Mouse (Mus musculus) layer of hippocampus, postnatal 25 days (tissue): Measurements from ENCODE around the gene Ifnab. TPM values are rescaled to one million over a fixed set of nuclear protein-coding genes. Genes with fewer than 3 reads are reported as not detected.
A peak's percentile ranks its signal among the peaks of the same experiment; 100 is the strongest.

Experiments used
- DNase-seq, 2 experiments: peaks; one replicate each; pipeline ENCODE4 v3.0.0; 2022; ENCODE audit warnings: mixed read lengths in 2 of 2, low spot score in 1 of 2; ENCODE audit errors: extremely low spot score in 1 of 2
- total RNA-seq, 2 experiments: library from RNA; stranded (reverse); gene quantifications; 2 replicates each; pipeline ENCODE4 v1.2.3; 2021

Gene Ifnab
- total RNA-seq, 2 experiments from 2014 or later, result not detected

DNA sequence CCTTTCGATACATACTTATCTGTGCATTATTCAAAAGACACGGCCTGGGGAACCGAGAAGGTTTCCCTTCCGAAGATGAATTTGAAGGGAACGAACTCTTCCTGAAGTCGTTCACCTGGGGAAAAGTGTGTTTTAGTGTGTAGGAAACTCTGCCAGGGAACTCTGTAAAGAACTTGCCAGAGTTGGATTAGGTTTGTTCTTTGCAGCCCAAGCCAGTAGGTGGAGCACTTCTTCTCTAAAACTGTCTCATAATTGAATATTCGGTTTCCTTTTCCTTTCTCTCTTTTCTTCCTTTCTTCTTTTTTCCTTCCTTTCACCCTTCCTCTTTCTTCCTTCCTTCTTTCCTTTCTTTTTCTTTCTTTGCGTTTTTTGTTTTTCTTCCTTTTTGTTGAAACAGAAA lies 10.8 kb downstream of the Ifnab start:
- peak in 1 of 2 experiments; percentile 38 for DNase-seq

DNA sequence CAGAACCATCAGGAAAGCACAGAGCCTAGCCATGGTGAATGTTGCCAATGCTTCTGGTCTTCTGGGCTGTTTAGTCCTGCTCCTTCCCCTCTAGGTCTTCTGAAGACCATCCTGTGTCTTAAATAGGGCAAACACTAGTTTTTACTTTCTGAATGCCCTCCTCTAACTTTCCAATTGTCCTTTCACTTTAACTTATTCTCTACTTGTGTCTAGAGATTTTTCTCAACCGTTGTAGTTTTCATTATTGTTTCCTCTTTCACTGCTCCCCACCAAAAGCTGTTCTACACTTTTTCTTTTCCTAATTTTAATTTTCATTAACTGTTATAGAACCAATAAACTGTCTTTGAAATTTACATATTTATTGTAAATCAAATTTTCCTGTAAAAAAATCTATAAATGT lies 14.3 kb downstream of the Ifnab start, which contains the start of gene Ifna16:
Gene Ifna16 (minus strand): TSS at position 101 of the 400 bp plus-strand sequence.
- no peak for DNase-seq

DNA sequence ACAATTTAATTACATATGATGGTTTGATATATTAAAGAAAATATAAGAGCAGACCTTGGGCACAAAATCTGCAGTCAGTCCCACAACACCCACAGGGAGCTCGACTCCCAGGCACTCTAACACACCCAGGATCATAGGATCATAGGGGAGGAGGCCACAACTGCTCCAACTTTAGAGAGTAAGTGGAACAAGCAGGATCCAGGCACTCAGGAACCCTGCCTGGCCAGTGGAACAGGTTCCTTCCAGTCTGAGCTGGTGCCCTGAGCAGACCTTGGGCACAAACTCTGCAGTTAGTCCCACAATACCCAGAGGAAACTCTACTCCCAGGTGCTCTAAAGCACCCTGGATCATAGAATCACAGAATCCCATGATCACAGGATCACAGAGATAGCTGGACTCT lies 35.7 kb downstream of the Ifnab start:
- DNase-seq, result no peak

DNA sequence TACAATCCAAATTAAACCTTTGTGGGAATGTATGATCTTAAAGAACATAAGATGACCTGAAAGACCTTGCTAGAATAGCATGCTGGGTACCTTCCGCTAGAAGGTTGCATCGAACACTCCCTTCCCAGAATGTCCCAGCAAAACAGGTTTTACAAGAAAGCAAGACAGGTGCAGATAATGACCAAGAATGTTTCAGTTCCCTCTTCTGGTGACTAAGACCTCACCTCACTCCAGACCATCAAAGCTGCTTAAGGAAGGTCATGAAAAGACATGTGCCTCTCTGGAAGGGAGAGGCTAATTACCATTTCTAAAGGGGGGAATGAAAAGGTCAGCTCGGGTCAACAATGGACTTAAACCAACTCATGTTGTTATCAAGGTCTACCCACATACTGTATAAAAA lies 37.5 kb downstream of the Ifnab start:
- no peak for DNase-seq

DNA sequence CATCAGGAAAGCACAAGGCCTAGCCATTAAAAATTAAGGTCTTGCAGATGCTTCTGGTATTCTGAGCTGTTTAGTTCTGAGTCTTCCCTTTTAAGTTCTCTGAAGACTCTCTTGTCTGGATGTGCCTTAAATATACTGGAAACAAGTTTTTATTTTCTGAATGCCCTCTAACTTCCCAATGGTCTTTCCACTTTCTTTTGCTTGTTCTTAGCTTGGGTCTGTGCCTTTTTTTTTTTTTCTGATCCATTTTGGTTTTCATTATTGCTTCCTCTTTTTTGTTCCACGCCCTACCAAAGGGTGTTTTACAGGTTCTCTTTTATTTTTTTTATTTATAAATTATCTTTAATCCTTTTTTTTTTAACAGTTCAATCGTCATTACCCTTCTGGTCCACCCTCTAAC lies 46.8 kb downstream of the Ifnab start, which contains the start of gene Ifna13:
Gene Ifna13 (minus strand): TSS at position 101 of the 400 bp plus-strand sequence.
- no peak for DNase-seq

DNA sequence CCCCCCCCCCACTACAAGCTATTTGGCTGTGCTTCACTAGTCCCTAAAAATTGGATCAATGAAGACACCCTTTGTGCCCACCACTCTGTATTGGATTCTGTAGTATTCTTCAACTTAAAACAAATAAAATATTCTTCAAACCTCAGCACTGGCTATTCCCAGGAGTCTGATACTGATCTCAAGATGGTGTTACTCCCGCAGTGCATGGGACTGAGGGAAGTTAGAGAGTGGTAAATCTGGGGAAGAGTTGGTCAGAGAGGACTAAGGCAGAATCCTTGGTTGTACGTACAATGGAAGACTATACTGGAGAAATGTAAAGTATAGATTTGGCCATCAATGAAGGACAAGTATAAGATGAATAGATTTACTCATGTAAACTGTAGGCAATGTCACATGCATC lies 48.6 kb downstream of the Ifnab start:
- DNase-seq, result no peak

DNA sequence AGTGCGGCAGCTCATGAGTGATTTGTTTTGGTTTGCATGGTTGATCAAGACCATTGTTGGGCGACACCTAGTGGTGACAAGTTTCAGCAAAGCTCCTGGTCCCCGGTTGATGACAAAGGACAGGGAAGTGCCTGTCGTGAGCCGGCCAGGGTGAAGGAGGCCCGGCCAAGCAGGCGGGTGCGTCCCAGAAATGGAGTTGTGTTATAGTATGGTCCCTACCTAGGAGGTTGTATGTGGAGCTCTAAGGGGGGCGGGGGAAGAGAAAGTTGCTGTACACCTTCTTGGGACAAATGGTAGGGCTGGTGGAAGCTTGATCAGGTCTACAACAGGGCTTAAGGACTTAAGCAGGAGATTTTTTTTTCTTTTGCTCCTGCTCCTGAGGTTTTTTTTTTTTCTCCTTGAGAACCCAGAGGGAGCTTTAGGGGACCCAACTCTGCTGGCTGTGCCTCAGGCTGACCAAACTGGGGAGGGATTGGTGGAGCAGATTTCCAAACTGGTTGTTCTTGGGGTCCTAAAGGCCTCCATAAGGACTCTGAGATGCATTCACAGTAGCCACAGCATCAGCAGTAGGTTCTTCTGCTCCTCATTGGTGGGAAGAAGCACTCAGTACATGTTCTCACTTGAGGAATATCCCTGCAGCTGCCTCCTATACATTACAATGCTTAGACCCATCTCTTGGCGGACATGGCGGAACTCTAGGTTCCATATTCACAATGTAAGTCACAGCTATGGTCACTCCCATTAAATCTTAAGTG lies 49.9 kb downstream of the Ifnab start:
- DNase-seq, result peak; percentile 89 to 100

DNA sequence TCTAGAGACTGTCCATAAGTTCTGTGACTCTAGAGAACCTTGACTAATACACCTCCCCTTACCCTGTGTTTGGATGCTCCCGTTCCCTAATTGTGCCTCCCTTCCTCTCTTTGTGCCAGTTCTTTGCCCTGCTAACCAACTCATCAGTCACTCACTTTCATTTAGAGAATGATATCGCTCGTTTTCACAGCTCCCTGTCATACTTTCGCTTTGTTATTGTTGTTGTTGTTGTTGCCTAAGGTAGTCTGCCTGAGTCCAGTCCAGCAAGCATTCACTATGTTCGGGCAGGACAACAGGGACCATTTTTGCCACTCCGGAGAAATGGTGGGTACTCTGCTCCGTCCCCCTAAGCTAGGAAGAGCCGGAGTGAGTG lies 50.5 kb downstream of the Ifnab start:
- no peak for DNase-seq

Other genes starting within 250 kb of the Ifnab start
- not detected for gene Ifnb1, start 168.6 kb downstream of the Ifnab start, total RNA-seq
- gene Ifna15, start 133.1 kb downstream of the Ifnab start, total RNA-seq, result not detected
- gene Ifna14, start 119.6 kb downstream of the Ifnab start, total RNA-seq, result not detected
- gene Ifna9, start 99.0 kb downstream of the Ifnab start, total RNA-seq, result not detected
- not detected for gene Ifna12, start 88.0 kb downstream of the Ifnab start, total RNA-seq
- not detected for gene C87499, start 56.9 kb downstream of the Ifnab start, total RNA-seq
- gene Ifna13, start 46.9 kb downstream of the Ifnab start, total RNA-seq, result not detected
- gene Ifna16, start 14.4 kb downstream of the Ifnab start, total RNA-seq, result not detected
- gene Ifna2, start 7.4 kb downstream of the Ifnab start, total RNA-seq, result not detected
- 1 to 10 TPM; 1.4 to 1.8 TPM for gene Gm26566, start 30.4 kb upstream of the Ifnab start, total RNA-seq
- gene Klhl9, start 31.1 kb upstream of the Ifnab start, total RNA-seq, result 100 to 1,000 TPM; 105 to 109 TPM
- gene Gm13271, start 63.5 kb upstream of the Ifnab start, total RNA-seq, result not detected
- gene Gm13283, start 68.8 kb upstream of the Ifnab start, total RNA-seq, result not detected
- gene Gm13290, start 82.5 kb upstream of the Ifnab start, total RNA-seq, result not detected
- not detected for gene Gm13289, start 85.6 kb upstream of the Ifnab start, total RNA-seq
- gene Gm13272, start 88.5 kb upstream of the Ifnab start, total RNA-seq, result not detected
- not detected for gene Ifnz, start 90.8 kb upstream of the Ifnab start, total RNA-seq
- not detected for gene Gm13276, start 94.3 kb upstream of the Ifnab start, total RNA-seq
- not detected for gene Gm13277, start 97.3 kb upstream of the Ifnab start, total RNA-seq
- not detected for gene Gm13278, start 100.2 kb upstream of the Ifnab start, total RNA-seq
- gene Gm13275, start 103.1 kb upstream of the Ifnab start, total RNA-seq, result not detected
- gene Gm13279, start 106.0 kb upstream of the Ifnab start, total RNA-seq, result not detected
- not detected for gene Gm13285, start 108.3 kb upstream of the Ifnab start, total RNA-seq
- gene Gm13287, start 111.9 kb upstream of the Ifnab start, total RNA-seq, result not detected
- gene Gm13288, start 114.2 kb upstream of the Ifnab start, total RNA-seq, result not detected
- not detected for gene Ifna7, start 124.9 kb upstream of the Ifnab start, total RNA-seq
- gene Ifna11, start 128.6 kb upstream of the Ifnab start, total RNA-seq, result not detected
- gene Ifna6, start 136.1 kb upstream of the Ifnab start, total RNA-seq, result not detected
- gene Ifna5, start 144.2 kb upstream of the Ifnab start, total RNA-seq, result not detected
- gene Ifna4, start 150.5 kb upstream of the Ifnab start, total RNA-seq, result not detected
- not detected for gene Ifna1, start 158.7 kb upstream of the Ifnab start, total RNA-seq
- gene Ifne, start 188.8 kb upstream of the Ifnab start, total RNA-seq, result not detected